Mouse (Mus musculus): Measurements from ENCODE around the gene Nop2. TPM values are rescaled to one million over a fixed set of nuclear protein-coding genes. Genes with fewer than 3 reads are reported as not detected.
A peak's percentile ranks its signal among the peaks of the same experiment; 100 is the strongest.
"Not testable (repeated sequence)": the region's sequence is repeated elsewhere in the genome, so short reads cannot be mapped to it uniquely, and the experiment has no call there.

Gene Nop2
- total RNA-seq, 2 experiments from 2014 or later: 28.8 to 32.3 TPM

GRCm38 (mm10) chr6:125148251-125148925, 16.7 kb downstream of the Nop2 start:
- intact Hi-C loops (cut with DNase I): loop anchor here (5.0 kb wide), 1 partner anchor 124 kb away; no protein-coding TSS in a partner anchor
- peak; percentile 43 to 72 for DNase-seq (ENCODE audit: low spot score in 2 of 2)

GRCm38 (mm10) chr6:125148926-125149568, 17.3 kb downstream of the Nop2 start:
- intact Hi-C loops (cut with DNase I): loop anchor here (5.0 kb wide), 1 partner anchor 123 kb away; no protein-coding TSS in a partner anchor
- DNase-seq (ENCODE audit: low spot score in 2 of 2): peak; percentile 64 to 82

GRCm38 (mm10) chr6:125149569-125149950, 17.9 kb downstream of the Nop2 start:
- no peak for DNase-seq (ENCODE audit: low spot score in 2 of 2)
- intact Hi-C loops (cut with DNase I): loop anchor here (5.0 kb wide), 1 partner anchor 123 kb away; no protein-coding TSS in a partner anchor

GRCm38 (mm10) chr6:125152212-125153017, 20.7 kb downstream of the Nop2 start:
- intact Hi-C loops (cut with DNase I): no loop called here
- no peak for DNase-seq (ENCODE audit: low spot score in 2 of 2)

- no peak for DNase-seq (ENCODE audit: low spot score in 2 of 2)
- intact Hi-C loops (cut with DNase I): no loop called here
Measured at GRCm38 (mm10) chr6:125153018-125153389, 21.3 kb downstream of the Nop2 start.

GRCm38 (mm10) chr6:125153682-125154081, 22.0 kb downstream of the Nop2 start:
- DNase-seq (ENCODE audit: low spot score in 2 of 2): no peak
- intact Hi-C loops (cut with DNase I): no loop called here

GRCm38 (mm10) chr6:125154550-125154949, 22.8 kb downstream of the Nop2 start:
- intact Hi-C loops (cut with DNase I): no loop called here
- no peak for DNase-seq (ENCODE audit: low spot score in 2 of 2)

- DNase-seq (ENCODE audit: low spot score in 2 of 2): no peak
- intact Hi-C loops (cut with DNase I): no loop called here
Measured at GRCm38 (mm10) chr6:125155262-125155661, 23.6 kb downstream of the Nop2 start.

- intact Hi-C loops (cut with DNase I): no loop called here
- no peak for DNase-seq (ENCODE audit: low spot score in 2 of 2)
Measured at GRCm38 (mm10) chr6:125156491-125156890, 24.8 kb downstream of the Nop2 start.

GRCm38 (mm10) chr6:125156903-125157614, 25.4 kb downstream of the Nop2 start:
- intact Hi-C loops (cut with DNase I): no loop called here
- DNase-seq (ENCODE audit: low spot score in 2 of 2): no peak

GRCm38 (mm10) chr6:125158944-125159492, 27.3 kb downstream of the Nop2 start:
- intact Hi-C loops (cut with DNase I): no loop called here
- no peak for DNase-seq (ENCODE audit: low spot score in 2 of 2)

- intact Hi-C loops (cut with DNase I): no loop called here
- DNase-seq (ENCODE audit: low spot score in 2 of 2): no peak
Measured at GRCm38 (mm10) chr6:125159773-125160557, 28.3 kb downstream of the Nop2 start.

GRCm38 (mm10) chr6:125160558-125160853, 28.8 kb downstream of the Nop2 start:
- no peak for DNase-seq (ENCODE audit: low spot score in 2 of 2)
- intact Hi-C loops (cut with DNase I): no loop called here

- intact Hi-C loops (cut with DNase I): no loop called here
Measured at GRCm38 (mm10) chr6:125160854-125161760, 29.4 kb downstream of the Nop2 start.

GRCm38 (mm10) chr6:125161971-125162370, 30.3 kb downstream of the Nop2 start:
- DNase-seq (ENCODE audit: low spot score in 2 of 2): peak; percentile 77 to 85
- intact Hi-C loops (cut with DNase I): not testable (repeated sequence)

More at GRCm38 (mm10) chr6:125160854-125161760, 29.4 kb downstream of the Nop2 start:
- DNase-seq (ENCODE audit: low spot score in 2 of 2): peak; percentile 68 to 82

- DNase-seq (ENCODE audit: low spot score in 2 of 2); intact Hi-C loops (cut with DNase I): not testable (repeated sequence)
Measured at GRCm38 (mm10) chr6:125162615-125163305, 31.1 kb downstream of the Nop2 start.
